Comparison of ENCODE assay signal across 18 mouse cellular contexts in genomic region chr17:69263810-69264565, GRCm38 (mm10).
A peak's percentile ranks its signal among the peaks of the same experiment; 100 is the strongest.
DNase-seq lines count a peak whose midpoint lies in the region; ATAC-seq and TF ChIP-seq lines count a peak whose summit lies in the region.
"Had no signal": no experiment of that assay in that cellular context is flagged by ENCODE, and none has a peak within 500 bp of the region (broad histone marks: within the 10 kb centered on the region; RNA-seq: fewer than 3 reads in every experiment).

No protein-coding gene starts in this region.

- no peak for ATAC-seq in forebrain, postnatal 0 days
- no peak for ATAC-seq in midbrain, embryonic 12.5 days (ENCODE audit: low FRiP score, low read depth)
- ATAC-seq: intestine, embryonic 15.5 days; liver, postnatal 0 days had no signal

- peak overlapping the region; percentile 47; the same call in 1 of the 2 replicates for H3K27ac ChIP-seq in left cerebral cortex, adult 2 months
- peak overlapping the region; percentile 29; the same call in 1 of the 2 replicates for H3K27ac ChIP-seq in forebrain, postnatal 0 days (ENCODE audit: low read depth, low read length)
- H3K27ac ChIP-seq in midbrain, embryonic 12.5 days (replicated peaks), result peak overlapping the region; percentile 22; the same call in 1 of the 2 replicates
- H3K27ac ChIP-seq: heart, adult 2 months; intestine, embryonic 15.5 days; limb, embryonic 15.5 days had no signal

- no peak overlapping the region for H3K9ac ChIP-seq in forebrain, postnatal 0 days
- 0 out of 2 replicates have a peak overlapping the region, but pooled peaks have one; percentile 11 for H3K9ac ChIP-seq in midbrain, embryonic 12.5 days (replicated peaks)
- H3K9ac ChIP-seq: intestine, embryonic 15.5 days; limb, embryonic 15.5 days; liver, postnatal 0 days had no signal

- TF ChIP-seq CTCF in left cerebral cortex, adult 2 months (IDR thresholded peaks at IDR 0.05), result no peak
- TF ChIP-seq CTCF in forebrain, postnatal 0 days (IDR thresholded peaks at IDR 0.05; ENCODE audit: low read depth), result no peak

- intact Hi-C loops in left cerebral cortex, adult 2 months (cut with DNase I), result no loop called here
- intact Hi-C loops in left cerebral cortex, postnatal 10 days (cut with DNase I), result no loop called here

- H3K27me3 ChIP-seq in forebrain, postnatal 0 days (ENCODE audit: insufficient read depth, low read length), result no peaks in the 10 kb centered on the region
- H3K27me3 ChIP-seq in midbrain, embryonic 12.5 days, result no peaks in the 10 kb centered on the region
- H3K27me3 ChIP-seq: intestine, embryonic 15.5 days; limb, embryonic 15.5 days had no signal

- WGBS in forebrain, postnatal 0 days, result 56% methylated on average over 15 of the region's 15 CpGs
- 47% methylated on average over 15 of the region's 15 CpGs for WGBS in midbrain, embryonic 12.5 days

- H3K4me1 ChIP-seq in forebrain, postnatal 0 days (ENCODE audit: insufficient read depth), result no peaks in the 10 kb centered on the region
- H3K4me1 ChIP-seq in midbrain, embryonic 12.5 days, result peaks cover 8% of the 10 kb centered on the region; the same call in 1 of the 2 replicates
- H3K4me1 ChIP-seq: intestine, embryonic 15.5 days; limb, embryonic 15.5 days had no signal

- peaks cover 8% of the 10 kb centered on the region for H3K36me3 ChIP-seq in forebrain, postnatal 0 days (ENCODE audit: insufficient read depth)
- H3K36me3 ChIP-seq in midbrain, embryonic 12.5 days, result 0 out of 2 replicates have a peak, but pooled peaks cover 6% of the 10 kb centered on the region
- H3K36me3 ChIP-seq: G1E had no signal

- H3K9me3 ChIP-seq in forebrain, postnatal 0 days (ENCODE audit: low read length), result no peaks in the 10 kb centered on the region
- H3K9me3 ChIP-seq in midbrain, embryonic 12.5 days, result no peaks in the 10 kb centered on the region
- H3K9me3 ChIP-seq: intestine, embryonic 15.5 days; limb, embryonic 15.5 days had no signal

- no peak overlapping the region for H3K4me2 ChIP-seq in forebrain, postnatal 0 days (ENCODE audit: low read depth)
- no peak overlapping the region for H3K4me2 ChIP-seq in midbrain, embryonic 12.5 days (replicated peaks)
- H3K4me2 ChIP-seq: intestine, embryonic 15.5 days; limb, embryonic 15.5 days had no signal

- DNase-seq in left cerebral cortex, adult 2 months (ENCODE audit: extremely low spot score in 1 of 2, low spot score in 2 of 2), result no peak
- no peak for DNase-seq in left cerebral cortex, postnatal 10 days (ENCODE audit: extremely low spot score in 1 of 2, low spot score in 2 of 2)
- DNase-seq in forebrain, postnatal 0 days, result no peak
- no peak for DNase-seq in cerebellum, adult 11-12 months
- no peak for DNase-seq in ovary, postnatal 10 days (ENCODE audit: low spot score)
- DNase-seq in left cerebral cortex, adult 8-10 months (ENCODE audit: low spot score in 2 of 2), result no peak
- DNase-seq: adrenal gland, adult 2 months; cerebellum, adult 9-11 months; heart, adult 2 months; heart, postnatal 14 days; liver, postnatal 0 days; lung, postnatal 36 days; right cerebral cortex, postnatal 25 days had no signal

- no peak overlapping the region for H3K4me3 ChIP-seq in left cerebral cortex, adult 2 months
- no peak overlapping the region for H3K4me3 ChIP-seq in forebrain, postnatal 0 days (ENCODE audit: low read depth, low read length)
- H3K4me3 ChIP-seq in midbrain, embryonic 12.5 days, result no peak overlapping the region
- H3K4me3 ChIP-seq: erythroblast, embryonic 14.5 days; heart, adult 2 months; intestine, embryonic 15.5 days; limb, embryonic 15.5 days had no signal
